Mouse (Mus musculus) forelimb bud, embryonic 11.5 days (tissue): ENCODE results near the gene Slc25a35.
"Not testable (repeated sequence)": the region's sequence is repeated elsewhere in the genome, so short reads cannot be mapped to it uniquely, and the experiment has no call there.

ENCODE experiments used
- DNase-seq: peaks from one replicate; pipeline ENCODE4 v3.0.0-alpha.2; 2012; ENCODE audit warnings: low read depth, low spot score

Slc25a35 gene

GRCm38 (mm10) chr11:68967337-68968282 lies at the start of gene Slc25a35:
Gene Slc25a35 (plus strand): TSS chr11:68968131.
- DNase-seq = peak; percentile 88

- no peak for DNase-seq
These were observed 44.7 kb upstream of the Slc25a35 start for GRCm38 (mm10) chr11:68923191-68923590.

GRCm38 (mm10) chr11:68924749-68925148 lies 43.2 kb upstream of the Slc25a35 start:
- DNase-seq = no peak

GRCm38 (mm10) chr11:68926981-68927380 lies 41.0 kb upstream of the Slc25a35 start, which contains the start of gene Odf4:
Gene Odf4 (minus strand): TSS chr11:68927081.
- no peak for DNase-seq

- DNase-seq = no peak
These were observed 38.0 kb upstream of the Slc25a35 start for GRCm38 (mm10) chr11:68929947-68930346.

- DNase-seq = no peak
These were observed 33.9 kb upstream of the Slc25a35 start for GRCm38 (mm10) chr11:68933885-68934507.

GRCm38 (mm10) chr11:68936951-68937350 lies 31.0 kb upstream of the Slc25a35 start:
- DNase-seq = not testable (repeated sequence)

GRCm38 (mm10) chr11:68939451-68940304 lies 28.3 kb upstream of the Slc25a35 start:
- DNase-seq = peak; percentile 87

- no peak for DNase-seq
These were observed 27.4 kb upstream of the Slc25a35 start for GRCm38 (mm10) chr11:68940516-68940915.

- no peak for DNase-seq
These were observed 25.2 kb upstream of the Slc25a35 start for GRCm38 (mm10) chr11:68942731-68943130.

- no peak for DNase-seq
These were observed 22.7 kb upstream of the Slc25a35 start for GRCm38 (mm10) chr11:68945245-68945644.

GRCm38 (mm10) chr11:68946001-68946400 lies 21.9 kb upstream of the Slc25a35 start:
- DNase-seq = no peak

- DNase-seq = no peak
These were observed 21.0 kb upstream of the Slc25a35 start for GRCm38 (mm10) chr11:68946806-68947440.

GRCm38 (mm10) chr11:68947542-68947993 lies 20.4 kb upstream of the Slc25a35 start:
- DNase-seq = no peak

GRCm38 (mm10) chr11:68953903-68954302 lies 14.0 kb upstream of the Slc25a35 start:
- DNase-seq = no peak

GRCm38 (mm10) chr11:68954408-68954807 lies 13.5 kb upstream of the Slc25a35 start:
- DNase-seq = no peak

- DNase-seq = no peak
These were observed 12.5 kb upstream of the Slc25a35 start for GRCm38 (mm10) chr11:68955473-68955872.

- no peak for DNase-seq
These were observed 11.8 kb upstream of the Slc25a35 start for GRCm38 (mm10) chr11:68956107-68956506.

GRCm38 (mm10) chr11:68956697-68957096 lies 11.2 kb upstream of the Slc25a35 start:
- no peak for DNase-seq

- DNase-seq = no peak
These were observed 10.6 kb upstream of the Slc25a35 start, which contains the start of gene Arhgef15 for GRCm38 (mm10) chr11:68957308-68957707. Gene Arhgef15 (minus strand): TSS chr11:68957480.

GRCm38 (mm10) chr11:68957971-68958370 lies 10.0 kb upstream of the Slc25a35 start:
- no peak for DNase-seq
